Mouse (Mus musculus) left cerebral cortex, postnatal 25 days (tissue): Measurements from ENCODE around the gene Rpl10a. TPM values are rescaled to one million over a fixed set of nuclear protein-coding genes. Genes with fewer than 3 reads are reported as not detected.

Source experiments
- DNase-seq, 2 experiments: peaks; one replicate each; pipeline ENCODE4 v3.0.0; 2022; ENCODE audit warnings: low spot score in 2 of 2, mixed read lengths in 1 of 2
- intact Hi-C: fragments of 180-260 bp; cut with DNase I; formaldehyde crosslinking; loops from one replicate; pipeline ENCODE4 v1.15.1; 2025
- total RNA-seq, 2 experiments: library from RNA; stranded (reverse); gene quantifications; 2 replicates each; pipeline ENCODE4 v1.2.3; 2021

Rpl10a gene
- 100 to 1,000 TPM; 305 to 310 TPM for total RNA-seq

DNA sequence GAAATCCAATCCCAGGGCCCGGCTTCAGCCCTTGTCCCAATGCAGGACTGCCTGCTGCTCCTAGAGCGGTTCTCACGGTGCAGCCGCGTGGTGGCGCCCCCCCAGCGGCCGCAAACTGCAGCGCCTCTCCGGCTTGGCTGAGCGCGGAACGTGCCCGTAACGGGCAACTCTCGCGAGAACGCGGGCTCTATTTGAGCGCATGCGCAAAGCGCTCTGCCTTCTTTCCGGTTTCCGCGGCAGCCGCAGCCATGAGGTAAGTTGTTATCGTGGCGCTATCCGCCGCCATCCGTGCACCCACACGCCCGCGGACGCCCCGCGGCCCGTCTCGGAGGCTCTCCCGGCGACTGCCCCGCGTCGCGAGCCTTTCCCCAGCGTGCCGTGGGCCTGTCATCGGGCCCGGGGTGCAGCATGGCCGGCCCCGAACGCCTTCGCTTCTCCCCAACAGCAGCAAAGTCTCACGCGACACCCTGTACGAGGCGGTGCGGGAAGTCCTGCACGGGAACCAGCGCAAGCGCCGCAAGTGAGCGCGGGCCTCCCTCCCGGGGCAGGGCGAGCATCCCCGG is at the start of gene Rpl10a:
Gene Rpl10a, plus strand, starts transcription at position 106 of the 563 bp plus-strand sequence.
- DNase-seq, result peak; percentile 97 to 98
- intact Hi-C loops, result loop anchor here (5.0 kb wide), 2 partner anchors 96 to 194 kb away; partner anchors contain the start of gene Ppard

DNA sequence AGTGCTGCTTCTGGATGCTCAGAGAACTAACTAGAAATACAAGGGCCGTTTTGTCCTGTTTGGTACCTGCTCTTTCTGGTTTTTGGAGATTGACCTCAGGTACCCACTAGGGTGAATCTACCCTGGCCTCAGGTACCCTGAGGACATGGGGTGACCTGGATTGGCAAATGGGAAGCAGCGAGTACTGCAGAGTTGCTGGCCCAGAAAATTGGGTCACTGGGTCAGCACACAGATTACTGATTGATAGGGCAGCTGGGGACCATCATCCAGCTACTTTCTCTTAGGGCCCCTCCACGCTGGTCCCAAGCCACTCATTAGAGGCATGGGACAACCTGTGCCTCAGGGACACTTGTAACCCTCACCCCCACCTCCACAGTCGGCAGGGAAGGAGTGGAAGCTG is 49.0 kb upstream of the Rpl10a start:
- intact Hi-C loops, result no loop called here
- no peak for DNase-seq

DNA sequence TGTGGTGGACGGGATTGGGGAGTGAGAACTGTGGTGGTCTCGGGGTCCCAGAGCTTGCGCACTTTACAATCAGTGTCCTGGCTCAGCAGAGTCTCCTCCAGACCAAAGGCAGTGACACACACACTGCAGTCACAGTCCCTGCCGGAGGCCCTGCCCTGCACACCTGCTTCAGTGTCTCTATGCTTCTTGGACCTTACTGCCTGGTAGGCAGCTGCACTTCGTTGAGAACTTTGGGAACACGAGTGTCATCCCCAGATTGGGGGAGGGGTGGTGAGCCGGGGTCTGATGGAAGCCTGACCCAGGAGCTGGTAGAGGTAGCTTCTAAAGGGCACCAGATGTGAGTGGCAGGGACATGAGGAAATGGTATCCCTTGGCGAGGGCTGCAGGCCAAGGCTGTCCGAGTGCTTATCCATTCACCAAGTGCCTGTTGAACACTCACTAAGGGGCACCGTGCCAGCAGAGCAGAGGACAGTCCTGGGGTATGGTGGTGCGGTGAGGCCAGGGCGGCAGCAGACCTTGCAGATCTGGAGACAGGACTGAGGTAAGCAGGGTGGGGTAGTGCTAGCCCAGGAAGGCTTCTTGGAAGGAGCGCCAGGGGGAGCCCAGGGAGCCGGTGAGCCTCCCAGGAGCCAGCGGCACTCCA is 48.4 kb upstream of the Rpl10a start:
- DNase-seq, result no peak
- intact Hi-C loops, result no loop called here

GRCm38 (mm10) chr17:28280423-28280800 is 47.9 kb upstream of the Rpl10a start:
- no peak for DNase-seq
- intact Hi-C loops, result no loop called here

DNA sequence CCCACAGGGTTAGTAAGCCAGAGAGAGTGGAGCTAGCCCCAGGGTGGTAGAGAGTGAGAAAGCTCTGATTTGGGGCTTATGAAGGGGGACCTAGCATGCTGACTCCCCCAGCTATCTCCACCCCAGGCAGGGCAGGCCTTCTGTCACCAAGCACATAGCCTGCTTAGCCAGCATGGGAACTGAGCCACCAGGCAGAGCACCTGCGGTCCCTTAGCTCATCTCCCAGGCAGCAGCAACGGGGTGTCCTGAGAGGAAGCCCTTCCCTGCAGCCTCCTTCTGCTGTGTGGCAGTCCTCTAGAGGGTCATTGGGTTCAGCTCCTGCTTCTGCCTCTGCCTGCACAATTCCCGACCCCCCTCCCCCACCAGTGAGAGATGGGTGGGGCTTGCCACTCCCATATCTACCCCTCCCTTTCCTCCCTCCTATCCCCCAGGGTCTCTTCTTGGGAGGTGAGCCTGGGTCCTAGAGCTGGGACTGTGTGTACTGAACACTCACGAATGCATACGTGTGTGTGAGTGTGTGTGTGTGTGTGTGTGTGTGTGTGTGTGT is 47.4 kb upstream of the Rpl10a start:
- intact Hi-C loops, result no loop called here

GRCm38 (mm10) chr17:28281866-28282441 is 46.3 kb upstream of the Rpl10a start:
- no peak for DNase-seq
- intact Hi-C loops, result no loop called here

More for the DNA sequence above, 47.4 kb upstream of the Rpl10a start:
- DNase-seq, result no peak

- no peak for DNase-seq
- intact Hi-C loops, result no loop called here
Observed at GRCm38 (mm10) chr17:28283199-28283598, 45.1 kb upstream of the Rpl10a start.

- intact Hi-C loops, result no loop called here
- no peak for DNase-seq
Observed at GRCm38 (mm10) chr17:28286133-28286532, 42.1 kb upstream of the Rpl10a start.

DNA sequence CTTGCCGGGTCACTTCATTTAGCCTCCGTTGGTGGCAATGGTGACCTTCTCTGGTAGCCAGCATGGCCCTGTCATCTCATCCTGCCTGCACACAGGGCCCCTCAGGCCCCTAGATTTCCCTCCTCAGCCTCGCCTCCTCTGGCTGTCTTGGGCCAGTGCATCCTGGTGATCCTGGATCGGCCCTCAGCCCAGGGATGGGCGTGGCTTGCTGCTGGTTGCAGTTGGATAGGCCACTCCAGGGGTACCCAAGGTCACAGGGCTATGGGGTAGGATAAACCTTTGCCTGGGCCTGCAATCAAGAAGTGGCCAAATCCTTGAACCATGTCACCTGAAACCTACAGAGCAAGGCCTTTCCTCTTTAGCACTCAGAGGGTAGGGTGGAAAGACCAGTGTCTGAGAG is 41.3 kb upstream of the Rpl10a start:
- no peak for DNase-seq
- intact Hi-C loops, result no loop called here

DNA sequence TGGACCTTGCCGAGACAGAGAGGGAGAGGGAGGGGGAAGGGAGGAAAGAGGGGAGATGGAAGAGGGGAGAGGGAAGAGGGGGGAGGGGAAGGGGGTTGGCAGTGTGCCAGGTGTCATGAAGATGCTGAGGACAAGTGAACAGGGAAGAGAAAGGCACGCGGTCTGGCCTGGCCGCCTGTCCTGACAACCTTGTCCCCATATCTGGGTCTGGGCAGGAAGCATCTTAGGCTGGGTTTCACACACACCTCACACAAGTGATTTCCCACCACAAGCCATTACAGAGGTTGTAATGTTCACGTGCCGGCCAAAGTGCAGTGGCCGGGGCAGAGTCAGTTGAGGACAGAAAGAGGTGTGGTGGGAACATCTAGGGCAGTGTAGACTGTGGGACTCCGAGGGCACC is 40.7 kb upstream of the Rpl10a start:
- intact Hi-C loops, result no loop called here
- DNase-seq, result no peak

- intact Hi-C loops, result no loop called here
- DNase-seq, result no peak
Observed at GRCm38 (mm10) chr17:28287980-28288379, 40.3 kb upstream of the Rpl10a start.

GRCm38 (mm10) chr17:28290262-28290661 is 38.0 kb upstream of the Rpl10a start:
- DNase-seq, result peak in 1 of 2 experiments; percentile 29
- intact Hi-C loops, result no loop called here

GRCm38 (mm10) chr17:28290671-28291070 is 37.6 kb upstream of the Rpl10a start:
- intact Hi-C loops, result no loop called here

GRCm38 (mm10) chr17:28291346-28291745 is 36.9 kb upstream of the Rpl10a start:
- DNase-seq, result no peak
- intact Hi-C loops, result no loop called here

More at GRCm38 (mm10) chr17:28290671-28291070, 37.6 kb upstream of the Rpl10a start:
- DNase-seq, result no peak

DNA sequence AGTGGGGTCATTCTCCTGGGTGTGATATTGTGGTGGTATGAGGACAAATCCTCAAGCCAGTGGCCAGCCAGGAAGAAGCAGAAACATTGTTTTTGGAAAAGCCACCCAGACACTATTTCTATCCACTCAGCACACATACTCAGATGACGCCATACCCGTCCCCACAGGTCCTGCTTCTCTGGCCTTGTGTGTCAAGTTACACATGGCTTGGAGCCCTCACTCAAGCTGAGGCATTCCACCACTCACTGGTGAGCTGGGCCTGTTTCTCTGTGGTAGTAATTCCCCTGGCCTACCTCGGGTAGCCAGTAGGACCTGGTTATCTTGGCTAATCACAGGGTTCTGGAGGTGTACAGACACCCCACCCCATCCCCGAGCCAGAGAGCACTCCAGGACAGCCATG is 34.6 kb upstream of the Rpl10a start:
- DNase-seq, result no peak
- intact Hi-C loops, result no loop called here

- DNase-seq, result peak; percentile 24 to 46
Observed at GRCm38 (mm10) chr17:28294449-28295333, 33.6 kb upstream of the Rpl10a start.

GRCm38 (mm10) chr17:28298888-28299287 is 29.4 kb upstream of the Rpl10a start:
- intact Hi-C loops, result no loop called here
- DNase-seq, result no peak

More at GRCm38 (mm10) chr17:28294449-28295333, 33.6 kb upstream of the Rpl10a start:
- intact Hi-C loops, result no loop called here

DNA sequence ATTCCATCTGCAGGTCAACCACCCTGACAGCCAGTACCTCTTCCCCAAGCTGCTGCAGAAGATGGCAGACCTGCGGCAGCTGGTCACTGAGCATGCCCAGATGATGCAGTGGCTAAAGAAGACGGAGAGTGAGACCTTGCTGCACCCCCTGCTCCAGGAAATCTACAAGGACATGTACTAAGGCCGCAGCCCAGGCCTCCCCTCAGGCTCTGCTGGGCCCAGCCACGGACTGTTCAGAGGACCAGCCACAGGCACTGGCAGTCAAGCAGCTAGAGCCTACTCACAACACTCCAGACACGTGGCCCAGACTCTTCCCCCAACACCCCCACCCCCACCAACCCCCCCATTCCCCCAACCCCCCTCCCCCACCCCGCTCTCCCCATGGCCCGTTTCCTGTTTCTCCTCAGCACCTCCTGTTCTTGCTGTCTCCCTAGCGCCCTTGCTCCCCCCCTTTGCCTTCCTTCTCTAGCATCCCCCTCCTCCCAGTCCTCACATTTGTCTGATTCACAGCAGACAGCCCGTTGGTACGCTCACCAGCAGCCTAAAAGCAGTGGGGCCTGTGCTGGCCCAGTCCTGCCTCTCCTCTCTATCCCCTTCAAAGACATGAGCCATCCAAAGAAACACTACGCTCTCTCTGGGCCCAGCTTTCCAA is 28.5 kb upstream of the Rpl10a start:
- DNase-seq, result no peak
- intact Hi-C loops, result no loop called here

DNA sequence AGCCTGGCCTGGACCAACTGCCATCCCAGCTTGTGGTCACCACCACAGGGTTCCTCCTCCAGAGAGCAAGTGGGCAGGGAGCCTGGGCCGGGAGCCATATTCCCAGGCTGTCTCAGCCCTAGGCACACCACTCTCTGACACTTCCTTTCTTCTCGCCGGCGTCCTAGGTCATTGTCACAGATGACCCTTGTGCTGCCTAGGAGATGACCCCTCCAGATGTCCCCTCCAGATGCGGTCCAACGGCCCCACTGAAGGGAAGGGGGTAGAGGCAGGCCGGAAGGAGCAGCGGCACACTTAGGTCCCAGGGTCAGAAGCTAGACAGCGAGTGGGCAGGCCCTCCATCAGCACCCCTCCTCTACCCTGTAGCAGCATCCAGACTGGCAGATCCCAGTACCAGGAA is 27.9 kb upstream of the Rpl10a start:
- no peak for DNase-seq
- intact Hi-C loops, result no loop called here
